Mouse (Mus musculus) lung, adult 2 months (tissue): ENCODE results near the gene Sf3a3.

Source experiments
- CTCF ChIP-seq: fragments of 200-500 bp; IDR thresholded peaks from 2 replicates; pipeline ENCODE4 v1.5.1; 2011; ENCODE audit warnings: mild to moderate bottlenecking, low read length, control low read depth; ENCODE audit not compliant: insufficient read depth
- POLR2A ChIP-seq: fragments of 200-500 bp; IDR thresholded peaks from 2 replicates; pipeline ENCODE4 v1.6.1; 2011; ENCODE audit warnings: low read depth, mild to moderate bottlenecking, control low read depth, low read length, borderline replicate concordance; ENCODE audit errors: extremely low read depth

DNA sequence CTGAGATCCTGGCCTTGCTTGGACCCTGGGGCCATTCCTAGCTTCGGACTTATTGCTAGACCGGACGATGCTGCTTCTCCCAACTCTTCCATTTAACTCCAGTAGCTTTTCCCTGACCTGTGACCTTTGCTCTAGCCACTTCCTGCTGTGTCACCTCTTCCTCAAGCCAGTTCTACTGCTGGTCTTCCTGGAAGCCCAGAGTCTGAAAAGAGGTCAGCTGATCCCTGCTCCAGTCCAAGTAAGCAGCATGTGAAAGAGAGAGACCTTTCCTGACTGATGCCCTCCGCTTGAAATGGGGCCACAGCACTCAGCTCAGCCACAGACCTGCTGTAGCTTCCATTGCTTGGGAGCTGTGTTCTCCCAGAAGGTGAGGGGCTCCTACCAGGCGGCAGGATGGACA is 22.9 kb downstream of the Sf3a3 start:
- TF ChIP-seq POLR2A = no peak
- no peak for TF ChIP-seq CTCF
